Mouse (Mus musculus) spleen, postnatal 36 days (tissue): ENCODE data around the gene Ccdc149.

Experiments
- DNase-seq, 2 experiments: peaks; one replicate each; pipeline ENCODE4 v3.0.0; 2022; ENCODE audit warnings: low spot score in 2 of 2, mixed read lengths in 1 of 2

The Ccdc149 gene

DNA sequence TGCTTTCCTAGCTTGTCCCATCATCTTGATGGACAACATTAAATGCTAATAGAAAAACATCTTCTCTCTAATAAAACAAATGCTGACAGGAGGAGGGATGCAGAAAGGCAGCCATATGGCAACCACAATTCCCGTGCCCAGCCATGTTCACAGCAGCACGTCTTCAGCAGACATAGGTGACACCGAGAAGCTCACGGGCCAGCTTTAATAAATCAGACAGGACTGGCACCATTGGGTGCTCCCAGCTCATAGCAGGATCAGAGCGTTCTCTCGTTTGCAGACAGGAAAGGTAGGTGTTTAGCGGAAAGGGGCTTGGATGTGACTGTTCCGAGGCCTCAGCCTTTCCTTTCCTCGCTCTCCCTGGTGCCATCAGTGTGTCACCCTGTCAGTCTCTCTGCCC, 95.5 kb downstream of the Ccdc149 start:
- no peak for DNase-seq

DNA sequence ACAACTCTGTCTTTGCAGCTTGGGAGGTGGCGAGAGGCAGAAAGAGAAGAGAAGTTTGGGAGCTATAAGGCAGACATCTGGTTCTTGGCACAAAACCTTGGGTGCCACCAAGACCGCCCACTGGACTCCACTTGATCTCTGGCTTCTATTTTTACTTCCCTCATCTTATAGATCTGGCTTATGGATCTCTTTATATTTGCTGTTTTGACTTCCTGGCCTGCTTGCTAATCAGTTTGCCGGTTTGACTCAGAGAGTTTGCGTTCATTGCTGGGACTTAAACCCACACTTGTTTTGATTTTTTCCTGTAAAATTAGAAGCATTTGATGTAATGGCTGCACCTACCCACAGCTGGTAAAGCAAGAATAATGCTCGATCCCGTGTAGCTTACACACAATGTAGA, 100.4 kb downstream of the Ccdc149 start:
- DNase-seq: no peak

DNA sequence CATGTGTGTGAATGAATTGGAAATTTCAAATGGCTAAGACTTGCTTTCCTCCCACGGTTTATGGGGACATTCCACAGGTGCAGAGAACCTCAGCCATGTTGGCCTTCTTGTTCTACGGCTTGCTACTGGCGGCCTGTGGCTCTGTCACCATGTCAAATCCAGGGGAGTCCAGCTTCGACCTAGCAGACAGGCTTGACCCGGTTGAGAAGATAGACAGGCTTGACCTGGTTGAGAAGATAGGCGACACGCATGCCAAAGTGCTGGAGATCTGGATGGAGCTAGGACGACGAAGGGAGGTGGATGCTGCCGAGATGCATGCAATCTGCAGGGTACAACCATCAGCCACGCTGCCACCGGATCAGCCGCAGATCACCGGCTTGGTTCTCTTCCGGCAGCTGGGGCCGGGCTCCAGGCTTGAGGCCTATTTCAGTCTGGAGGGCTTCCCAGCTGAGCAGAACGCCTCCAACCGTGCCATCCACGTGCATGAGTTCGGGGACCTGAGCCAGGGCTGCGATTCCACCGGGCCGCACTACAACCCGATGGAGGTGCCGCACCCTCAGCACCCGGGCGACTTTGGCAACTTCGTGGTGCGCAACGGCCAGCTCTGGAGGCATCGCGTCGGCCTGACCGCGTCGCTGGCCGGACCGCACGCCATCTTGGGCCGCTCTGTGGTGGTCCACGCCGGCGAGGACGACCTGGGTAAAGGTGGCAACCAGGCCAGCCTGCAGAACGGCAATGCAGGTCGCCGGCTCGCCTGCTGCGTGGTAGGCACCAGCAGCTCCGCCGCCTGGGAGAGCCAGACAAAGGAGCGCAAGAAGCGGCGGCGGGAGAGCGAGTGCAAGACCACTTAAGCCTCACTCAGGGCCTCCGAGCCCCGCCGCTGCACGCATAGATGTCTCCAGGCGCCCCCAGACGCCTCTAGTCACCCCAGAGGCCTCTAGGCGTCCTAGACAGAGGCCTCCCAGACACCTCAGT, 103.2 kb downstream of the Ccdc149 start:
- DNase-seq: no peak

DNA sequence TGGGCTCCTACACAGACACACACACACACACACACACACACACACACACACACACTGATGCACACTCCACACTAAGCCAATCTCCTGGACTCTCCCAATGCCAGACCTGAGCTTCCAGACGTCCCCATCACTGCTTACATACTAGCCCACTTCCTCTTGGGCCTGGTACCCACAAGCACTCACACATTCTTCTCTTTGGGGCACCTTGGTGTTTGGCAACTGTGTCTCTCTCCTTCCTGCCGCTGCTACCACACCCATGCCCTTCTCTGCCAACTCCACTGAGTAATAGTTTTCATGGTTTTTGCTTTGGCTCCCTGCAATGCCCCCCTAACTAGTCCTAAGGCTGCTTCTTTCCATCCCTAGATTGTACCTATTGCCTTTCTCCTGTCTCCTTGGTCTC, 104.7 kb downstream of the Ccdc149 start:
- DNase-seq: no peak

GRCm38 (mm10) chr5:52365930-52366329, 105.4 kb downstream of the Ccdc149 start:
- DNase-seq: no peak

DNA sequence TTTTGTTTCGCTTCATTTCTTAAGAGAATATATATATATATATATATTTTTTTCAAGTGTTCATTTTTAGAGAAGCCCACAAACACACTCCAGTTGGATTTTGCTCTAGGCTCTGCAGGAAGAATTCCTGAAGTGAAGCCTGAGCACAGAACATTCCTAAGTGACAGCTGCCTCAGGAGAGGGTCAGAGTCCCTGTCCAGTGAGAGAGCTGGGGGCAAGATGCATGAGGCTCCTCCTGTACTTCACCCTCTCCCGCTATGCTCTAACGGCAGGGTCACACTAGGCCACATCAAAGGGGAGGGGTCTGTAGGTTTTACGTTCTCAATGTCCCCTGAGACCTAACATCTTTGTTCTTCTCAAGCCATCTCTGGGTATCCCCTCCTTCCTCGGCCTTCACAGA, 106.8 kb downstream of the Ccdc149 start:
- no peak for DNase-seq

GRCm38 (mm10) chr5:52363468-52364150, 107.7 kb downstream of the Ccdc149 start, which contains the start of gene Sod3:
TSS of gene Sod3 (plus strand) at chr5:52363791.
- no peak for DNase-seq

- no peak for DNase-seq
These were observed 108.4 kb downstream of the Ccdc149 start for GRCm38 (mm10) chr5:52362776-52363467.

GRCm38 (mm10) chr5:52360286-52361049, 110.9 kb downstream of the Ccdc149 start:
- no peak for DNase-seq

DNA sequence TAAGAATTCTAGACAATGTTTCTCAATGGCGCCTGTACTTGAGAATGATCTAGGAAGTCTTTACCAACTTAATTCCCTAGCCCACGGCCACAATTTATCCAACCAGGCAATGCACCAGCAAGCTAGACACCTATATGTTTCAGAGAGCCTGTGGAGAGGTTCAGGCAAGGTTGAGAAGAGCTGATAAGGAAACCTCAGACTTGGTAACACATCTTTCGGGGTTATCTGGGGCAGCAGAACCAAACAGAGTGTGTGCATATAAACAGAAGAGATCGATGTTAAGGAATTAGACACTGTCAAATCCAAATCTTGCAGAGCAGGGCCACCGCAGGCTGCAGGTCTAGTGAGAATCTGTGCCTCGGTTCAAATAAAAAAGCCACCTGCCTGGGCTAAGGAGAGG, 113.2 kb downstream of the Ccdc149 start:
- no peak for DNase-seq

DNA sequence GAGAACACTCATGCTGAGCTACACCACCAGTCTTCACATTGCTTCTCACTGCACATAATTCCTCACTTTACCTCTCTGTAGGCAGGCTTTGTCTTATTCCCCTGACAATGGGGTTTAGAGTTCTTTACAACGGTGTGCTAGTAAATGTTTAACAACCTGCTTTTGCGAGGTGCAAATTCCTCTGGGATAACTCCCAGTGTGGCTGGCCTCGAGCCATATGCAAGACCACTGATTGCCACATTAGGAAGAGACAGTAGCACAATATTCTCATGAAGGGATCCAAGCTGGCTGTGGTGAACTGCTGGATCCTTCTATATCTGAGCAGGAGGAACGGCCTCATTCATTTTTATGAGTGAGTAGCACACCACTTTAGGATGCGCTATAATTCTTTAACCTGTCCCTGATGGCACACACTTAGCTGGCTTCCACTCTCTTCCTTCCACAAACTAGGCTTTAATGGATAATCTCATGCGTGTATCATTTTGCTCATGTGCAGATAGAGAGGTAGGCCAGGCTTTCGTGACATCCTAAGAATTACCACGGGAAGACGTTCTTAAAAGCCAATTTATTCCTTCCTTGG, 114.1 kb downstream of the Ccdc149 start:
- DNase-seq: no peak

GRCm38 (mm10) chr5:52355612-52356011, 115.7 kb downstream of the Ccdc149 start:
- DNase-seq: no peak

GRCm38 (mm10) chr5:52354441-52354840, 116.9 kb downstream of the Ccdc149 start:
- no peak for DNase-seq

DNA sequence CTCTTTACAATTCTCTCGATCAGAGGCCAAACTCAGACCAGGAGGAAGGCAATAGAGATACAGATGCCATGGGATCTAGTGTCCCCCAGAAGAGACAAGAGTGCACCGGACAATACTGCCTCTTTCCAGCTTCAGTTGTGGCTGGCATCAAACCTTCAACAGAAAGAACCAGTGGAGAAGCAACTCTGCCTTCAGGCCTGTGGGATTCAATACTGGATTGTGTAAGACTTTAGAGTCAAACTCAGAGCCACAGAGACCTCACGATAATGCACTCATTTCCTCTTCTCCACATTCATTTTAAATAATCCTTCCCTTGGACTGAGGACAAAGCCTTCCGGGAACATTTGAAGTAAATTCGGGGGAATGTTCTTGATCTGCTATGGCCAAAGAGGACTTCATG, 118.6 kb downstream of the Ccdc149 start:
- no peak for DNase-seq

DNA sequence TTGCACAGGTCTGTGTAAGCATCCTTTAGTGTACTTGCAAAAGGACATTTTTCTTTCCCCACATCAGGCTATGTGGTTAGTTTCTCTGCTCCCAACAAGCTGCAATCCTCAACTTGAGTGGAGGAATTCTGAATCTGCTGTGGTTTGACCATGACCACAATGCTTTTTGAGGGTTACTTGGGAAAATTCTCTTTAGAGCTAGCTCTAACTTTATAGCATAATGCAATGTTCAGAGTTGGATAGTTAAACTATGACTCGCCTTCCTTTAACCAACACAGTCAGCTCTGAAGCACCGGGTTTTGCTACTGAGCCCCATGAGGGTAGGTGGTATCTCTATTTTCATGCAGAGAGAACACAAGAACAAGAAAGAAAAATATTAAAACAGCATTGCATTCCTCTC, 119.8 kb downstream of the Ccdc149 start:
- no peak for DNase-seq

DNA sequence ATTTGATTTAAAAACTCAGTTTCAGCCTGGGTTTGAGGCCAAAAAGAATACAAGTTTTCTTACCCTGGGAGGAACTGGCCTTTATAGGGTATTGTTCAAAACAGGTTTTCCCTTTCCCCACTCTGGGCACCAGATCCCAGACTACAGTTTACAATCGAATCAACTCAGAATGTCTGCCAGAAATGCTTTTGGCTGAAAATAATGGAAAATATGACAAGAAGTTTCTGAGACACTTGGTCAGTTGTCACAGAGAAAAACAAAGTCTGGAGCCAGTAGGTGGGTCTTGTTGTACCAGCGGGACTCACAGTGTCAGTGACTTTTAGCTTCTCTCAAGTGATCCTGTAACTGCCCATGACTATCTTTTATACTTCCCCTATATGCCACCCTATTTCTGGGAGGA, 120.9 kb downstream of the Ccdc149 start:
- DNase-seq: no peak

DNA sequence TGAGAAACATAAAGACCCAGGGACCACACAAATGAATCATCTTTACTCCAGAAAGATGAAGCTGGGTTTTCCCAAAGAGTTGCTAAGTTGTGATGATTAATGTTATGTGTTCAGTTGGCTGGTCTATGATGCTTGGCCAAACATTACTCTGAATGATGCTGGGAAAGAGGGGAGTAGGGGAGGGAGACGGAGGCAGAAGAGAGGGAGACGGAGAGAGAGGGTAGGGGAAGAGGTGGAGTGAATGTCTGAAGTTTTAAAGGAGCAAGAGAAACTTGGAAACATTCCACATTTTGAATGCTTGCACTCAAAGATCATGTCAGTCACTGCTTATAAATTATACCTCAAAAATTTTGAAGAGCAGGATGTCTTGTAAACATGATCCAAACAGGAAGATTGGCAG, 124.4 kb downstream of the Ccdc149 start:
- no peak for DNase-seq

DNA sequence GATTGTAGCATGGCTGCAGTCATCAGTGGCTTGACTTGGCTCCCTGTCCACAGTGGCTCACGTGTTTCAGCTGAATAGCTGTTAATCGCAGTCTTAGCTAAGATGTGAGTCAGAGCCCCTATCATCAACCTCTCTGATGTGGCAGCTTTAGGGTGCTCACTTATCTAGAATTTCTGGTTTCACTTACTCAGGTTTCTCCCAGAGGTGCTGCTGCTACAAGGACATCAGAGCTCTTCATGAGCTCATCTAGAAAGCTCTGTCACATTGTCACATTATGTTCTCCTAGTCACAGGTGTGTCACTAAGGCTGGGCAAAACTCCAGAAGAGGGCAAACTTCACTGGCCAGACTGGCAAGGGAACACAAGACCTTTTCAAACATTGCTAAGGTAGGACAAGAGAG, 132.2 kb downstream of the Ccdc149 start:
- DNase-seq: no peak

- no peak for DNase-seq
These were observed 135.7 kb downstream of the Ccdc149 start for GRCm38 (mm10) chr5:52335590-52335989.

- DNase-seq: no peak
These were observed 139.2 kb downstream of the Ccdc149 start for GRCm38 (mm10) chr5:52332120-52332519.
